Mouse (Mus musculus) lung, postnatal 0 days (tissue): ENCODE results near the gene Rnf40. TPM values are rescaled to one million over a fixed set of nuclear protein-coding genes. Genes with fewer than 3 reads are reported as not detected.

Source experiments
- ATAC-seq: fragments of 200-750 bp; cut with Nextera tagmentation; 2 replicates; pipeline ENCODE4 v1.8.0; 2017; ENCODE audit warnings: moderate library complexity
- DNase-seq: peaks from one replicate; pipeline ENCODE4 v3.0.0-alpha.2; 2016; ENCODE audit warnings: low spot score
- H3K27ac ChIP-seq: fragments of 300-500 bp; sonication (generic); 2 replicates; pipeline ENCODE4 v1.5.1; 2014; ENCODE audit warnings: antibody characterized with exemption, mild to moderate bottlenecking, low read length, mixed read lengths
- H3K27me3 ChIP-seq: fragments of 300-500 bp; sonication (generic); replicated peaks from 2 replicates; pipeline ENCODE4 v1.6.1; 2014; ENCODE audit warnings: low read length, mixed read lengths; ENCODE audit not compliant: insufficient read depth
- H3K36me3 ChIP-seq: fragments of 300-500 bp; sonication (generic); 2 replicates; pipeline ENCODE4 v1.6.1; 2014; ENCODE audit warnings: low read length, mixed read lengths; ENCODE audit not compliant: insufficient read depth
- H3K4me1 ChIP-seq: fragments of 300-500 bp; sonication (generic); 2 replicates; pipeline ENCODE4 v1.6.1; 2014; ENCODE audit warnings: antibody characterized with exemption, low read depth, low read length, mixed read lengths; ENCODE audit not compliant: insufficient read depth
- H3K4me2 ChIP-seq: fragments of 300-500 bp; sonication (generic); replicated peaks from 2 replicates; pipeline ENCODE4 v1.6.1; 2014; ENCODE audit warnings: low read depth, mild to moderate bottlenecking, low read length, moderate library complexity, mixed read lengths
- H3K4me3 ChIP-seq: fragments of 300-500 bp; sonication (generic); 2 replicates; pipeline ENCODE4 v1.5.1; 2014; ENCODE audit warnings: low read depth, low read length
- H3K9ac ChIP-seq: fragments of 300-500 bp; sonication (generic); replicated peaks from 2 replicates; pipeline ENCODE4 v1.6.1; 2014; ENCODE audit warnings: low read depth, mild to moderate bottlenecking
- H3K9me3 ChIP-seq: fragments of 300-500 bp; sonication (generic); 2 replicates; pipeline ENCODE4 v1.6.1; 2016; ENCODE audit warnings: low read length, mixed read lengths
- CTCF ChIP-seq: IDR thresholded peaks from 2 replicates; pipeline ENCODE4 v1.5.1; 2016; ENCODE audit warnings: antibody characterized with exemption, mild to moderate bottlenecking
- EP300 ChIP-seq: IDR thresholded peaks from 2 replicates; pipeline ENCODE4 v1.6.1; 2016; ENCODE audit warnings: antibody characterized with exemption, mild to moderate bottlenecking, control low read depth
- WGBS: fragments of 180-500 bp; shearing (Covaris S2); extraction: QIAGEN DNeasy Blood & Tissue Kit; methylation state at CpG from one replicate; pipeline ENCODE4 v1.1.7; 2014; 5-methylcytosine and 5-hydroxymethylcytosine counted together
- polyA plus RNA-seq: library from polyadenylated mRNA; unstranded; fragments of >200 nt; fragmentation: Nextera tagmentation; extraction: Ambion mirVana; gene quantifications from 2 replicates; pipeline ENCODE4 v1.2.1, GENCODE M21; 2015

Gene Rnf40
- polyA plus RNA-seq, 1 experiment from 2014 or later: 25.9 TPM

DNA sequence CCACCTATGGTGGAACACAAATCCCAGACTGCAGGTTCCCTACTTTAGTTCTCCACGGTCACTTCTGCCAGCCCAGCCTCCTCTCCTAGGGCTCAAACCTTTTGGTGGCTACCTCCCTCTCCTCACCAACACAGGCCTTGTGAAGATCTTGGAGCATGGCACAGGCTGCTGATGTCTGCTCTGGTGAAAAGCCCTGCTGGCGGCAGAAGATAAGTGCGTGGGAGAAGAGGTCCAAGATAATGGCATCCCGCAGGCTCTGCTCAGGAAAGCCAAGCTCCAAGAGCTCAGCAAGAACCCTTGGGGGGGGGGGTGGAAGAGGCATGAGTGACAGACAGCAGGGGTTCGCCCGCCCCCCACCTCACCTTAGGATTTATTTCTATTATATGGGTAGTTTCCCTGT, 2.4 kb upstream of the Rnf40 start:
- no peaks in the 10 kb centered on the region for H3K9me3 ChIP-seq
- WGBS: 92% methylated on average over 6 of the region's 6 CpGs
- H3K4me3 ChIP-seq: no peak overlapping the region
- no peak overlapping the region for H3K4me2 ChIP-seq
- H3K36me3 ChIP-seq: peaks cover 29% of the 10 kb centered on the region; the same call in 1 of the 2 replicates
- DNase-seq (no peak), ATAC-seq (no peak)
- H3K4me1 ChIP-seq: peaks cover 14% of the 10 kb centered on the region; the same call in 1 of the 2 replicates
- H3K9ac ChIP-seq: no peak overlapping the region
- TF ChIP-seq EP300 (no peak), CTCF (no peak)
- no peak overlapping the region for H3K27ac ChIP-seq
- no peaks in the 10 kb centered on the region for H3K27me3 ChIP-seq

DNA sequence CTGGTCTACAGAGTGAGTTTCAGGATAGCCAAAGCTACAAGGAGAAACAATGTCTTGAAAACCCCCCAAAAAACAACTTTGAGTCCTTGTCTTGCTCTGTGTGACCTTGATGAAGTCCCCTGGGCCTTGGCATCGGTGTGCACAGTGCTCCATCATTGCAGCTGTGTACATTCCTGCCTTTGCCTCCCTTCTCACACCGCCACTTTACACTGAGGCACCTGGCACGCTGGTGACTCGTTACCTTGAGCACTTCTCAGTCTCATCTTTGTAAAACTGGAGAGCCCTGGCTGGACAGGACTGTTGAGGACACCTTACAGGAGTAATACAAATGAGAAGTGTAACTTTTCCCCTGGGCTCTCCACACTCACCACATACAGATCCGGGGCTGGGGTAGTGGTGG, 1.4 kb upstream of the Rnf40 start:
- Histone ChIP-seq H3K36me3 (peaks cover 28% of the 10 kb centered on the region), H3K27ac (peak overlapping the region; percentile 54; the same call in 1 of the 2 replicates), H3K4me2 (peak overlapping the region; percentile 79), H3K4me3 (no peak overlapping the region), H3K9ac (no peak overlapping the region), H3K9me3 (no peaks in the 10 kb centered on the region), H3K4me1 (peaks cover 14% of the 10 kb centered on the region; the same call in 1 of the 2 replicates), H3K27me3 (no peaks in the 10 kb centered on the region)
- DNase-seq (no peak), ATAC-seq (no peak)
- no peak for TF ChIP-seq CTCF
- no peak for TF ChIP-seq EP300
- WGBS: 51% methylated on average over 5 of the region's 5 CpGs

DNA sequence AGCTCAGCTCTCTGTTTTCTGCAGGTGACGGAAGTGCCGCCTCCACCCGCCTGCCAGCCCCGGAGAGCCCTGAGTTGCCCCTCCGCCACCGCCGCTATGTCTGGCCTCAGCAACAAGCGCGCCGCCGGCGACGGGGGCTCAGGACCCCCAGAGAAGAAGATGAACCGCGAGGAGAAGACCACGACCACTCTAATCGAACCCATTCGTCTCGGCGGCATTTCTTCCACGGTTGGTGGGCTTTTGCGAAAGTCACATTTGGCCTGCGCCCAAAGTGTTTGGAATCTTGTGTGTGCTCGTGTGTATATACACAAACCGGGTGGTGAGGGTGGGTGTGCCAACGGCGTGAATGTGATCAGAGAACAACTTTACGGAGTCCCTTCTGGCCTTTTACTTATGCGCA, 334 bp downstream of the Rnf40 start:
- peaks cover 25% of the 10 kb centered on the region for H3K36me3 ChIP-seq
- DNase-seq (peak; percentile 15), ATAC-seq (no peak)
- H3K4me2 ChIP-seq: peak overlapping the region; percentile 89
- TF ChIP-seq EP300 (no peak), CTCF (no peak)
- H3K9me3 ChIP-seq: no peaks in the 10 kb centered on the region
- peak overlapping the region; percentile 76 for H3K4me3 ChIP-seq
- peaks cover 14% of the 10 kb centered on the region; the same call in 1 of the 2 replicates for H3K4me1 ChIP-seq
- peak overlapping the region; percentile 74 for H3K27ac ChIP-seq
- no peaks in the 10 kb centered on the region for H3K27me3 ChIP-seq
- peak overlapping the region; percentile 81 for H3K9ac ChIP-seq
- 4% methylated on average over 25 of the region's 29 CpGs for WGBS

DNA sequence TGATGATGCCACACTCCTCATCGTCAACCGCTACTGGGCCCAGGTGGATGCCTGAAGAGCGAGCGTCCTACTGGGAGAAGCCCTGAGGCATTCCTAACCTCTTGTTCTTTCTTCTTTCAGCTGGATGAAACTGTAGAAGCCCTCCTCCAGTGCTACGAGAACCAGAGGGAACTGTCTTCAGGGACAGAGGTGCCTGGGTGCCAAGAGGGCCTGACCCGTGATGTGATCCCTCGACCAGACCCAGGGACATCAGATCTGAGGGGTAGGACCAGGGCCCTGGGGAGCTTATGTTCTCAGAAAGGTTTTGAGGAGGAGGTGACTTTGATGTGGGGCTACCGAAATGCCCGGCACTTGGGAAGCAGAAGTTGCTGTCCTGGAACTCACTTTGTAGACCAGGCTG, 1.1 kb downstream of the Rnf40 start:
- H3K36me3 ChIP-seq: peaks cover 30% of the 10 kb centered on the region
- H3K27me3 ChIP-seq: no peaks in the 10 kb centered on the region
- no peak overlapping the region for H3K27ac ChIP-seq
- 90% methylated on average over 9 of the region's 9 CpGs for WGBS
- ATAC-seq (no peak), DNase-seq (no peak)
- no peak for TF ChIP-seq CTCF
- no peak for TF ChIP-seq EP300
- no peak overlapping the region for H3K9ac ChIP-seq
- H3K4me1 ChIP-seq: peaks cover 14% of the 10 kb centered on the region; the same call in 1 of the 2 replicates
- H3K9me3 ChIP-seq: no peaks in the 10 kb centered on the region
- H3K4me3 ChIP-seq: peak overlapping the region; percentile 76; the same call in 1 of the 2 replicates
- H3K4me2 ChIP-seq: peak overlapping the region; percentile 89

DNA sequence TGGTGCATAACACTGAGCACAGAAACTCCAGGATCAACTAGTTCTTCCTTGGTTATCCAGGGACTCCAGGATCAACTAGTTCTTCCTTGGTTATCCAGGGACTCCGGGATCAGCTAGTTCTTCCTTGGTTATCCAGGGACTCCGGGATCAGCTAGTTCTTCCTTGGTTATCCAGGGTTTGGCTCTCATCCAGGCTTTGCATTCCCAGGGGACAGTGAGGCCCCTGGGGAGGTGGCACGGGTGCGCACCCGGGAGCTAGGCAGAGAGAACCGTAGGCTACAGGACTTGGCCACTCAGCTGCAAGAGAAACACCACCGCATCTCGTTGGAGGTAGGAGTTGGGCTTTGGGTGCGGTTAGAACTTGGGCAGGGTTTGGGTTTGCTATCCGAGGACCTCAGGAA, 2.5 kb downstream of the Rnf40 start:
- TF ChIP-seq CTCF: no peak
- H3K9ac ChIP-seq: no peak overlapping the region
- no peaks in the 10 kb centered on the region for H3K9me3 ChIP-seq
- H3K36me3 ChIP-seq: peaks cover 45% of the 10 kb centered on the region
- H3K4me1 ChIP-seq: peaks cover 14% of the 10 kb centered on the region; the same call in 1 of the 2 replicates
- 82% methylated on average over 10 of the region's 10 CpGs for WGBS
- ATAC-seq: no peak
- no peak overlapping the region for H3K27ac ChIP-seq
- H3K4me2 ChIP-seq: no peak overlapping the region
- DNase-seq: no peak
- no peak overlapping the region for H3K4me3 ChIP-seq
- no peaks in the 10 kb centered on the region for H3K27me3 ChIP-seq

DNA sequence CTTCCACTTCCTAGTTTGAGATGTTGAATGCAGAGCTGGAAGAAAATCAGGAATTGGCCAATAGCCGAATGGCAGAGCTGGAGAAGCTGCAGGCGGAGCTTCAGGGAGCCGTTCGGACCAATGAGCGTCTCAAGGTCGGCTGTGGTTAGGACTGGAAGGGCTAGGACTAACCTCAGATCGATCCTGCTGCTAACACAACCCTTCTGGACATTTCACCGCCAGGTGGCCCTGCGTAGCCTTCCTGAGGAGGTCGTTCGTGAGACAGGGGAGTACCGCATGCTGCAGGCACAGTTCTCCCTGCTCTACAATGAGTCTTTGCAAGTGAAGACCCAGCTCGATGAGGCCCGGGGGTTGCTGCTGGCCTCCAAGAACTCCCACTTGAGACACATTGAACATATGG, 4.0 kb downstream of the Rnf40 start:
- no peak overlapping the region for H3K4me2 ChIP-seq
- ATAC-seq: no peak
- H3K9me3 ChIP-seq: no peaks in the 10 kb centered on the region
- DNase-seq: no peak
- H3K4me3 ChIP-seq: no peak overlapping the region
- no peaks in the 10 kb centered on the region for H3K27me3 ChIP-seq
- TF ChIP-seq EP300: no peak
- TF ChIP-seq CTCF: no peak
- no peak overlapping the region for H3K27ac ChIP-seq
- no peak overlapping the region for H3K9ac ChIP-seq
- 86% methylated on average over 14 of the region's 14 CpGs for WGBS
- H3K36me3 ChIP-seq: peaks cover 60% of the 10 kb centered on the region
- H3K4me1 ChIP-seq: peaks cover 9% of the 10 kb centered on the region; the same call in 1 of the 2 replicates

DNA sequence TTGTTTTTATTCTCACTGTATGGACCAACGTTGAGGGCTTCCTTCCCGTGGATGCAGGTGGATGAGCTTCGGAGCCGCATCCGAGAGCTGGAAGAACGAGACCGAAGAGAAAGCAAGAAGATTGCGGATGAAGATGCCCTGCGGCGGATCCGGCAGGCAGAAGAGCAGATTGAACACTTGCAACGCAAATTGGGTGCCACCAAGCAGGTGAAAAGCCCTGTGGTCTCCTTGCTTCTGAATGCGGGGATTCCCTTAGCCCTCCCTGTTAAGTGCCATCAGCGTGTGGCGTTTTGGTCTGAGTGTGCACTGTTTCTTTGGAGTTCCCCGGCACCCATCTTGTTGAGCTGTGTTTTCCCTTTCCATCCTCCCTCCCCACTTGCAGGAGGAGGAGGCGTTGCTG, 8.2 kb downstream of the Rnf40 start:
- H3K9me3 ChIP-seq: no peaks in the 10 kb centered on the region
- H3K27ac ChIP-seq: no peak overlapping the region
- no peak for TF ChIP-seq EP300
- H3K4me2 ChIP-seq: no peak overlapping the region
- ATAC-seq (no peak), DNase-seq (no peak)
- no peak overlapping the region for H3K4me3 ChIP-seq
- no peaks in the 10 kb centered on the region for H3K4me1 ChIP-seq
- WGBS: over 99% methylated on average over 17 of the region's 17 CpGs
- H3K9ac ChIP-seq: no peak overlapping the region
- peaks cover 66% of the 10 kb centered on the region for H3K36me3 ChIP-seq
- no peaks in the 10 kb centered on the region for H3K27me3 ChIP-seq
